Mouse (Mus musculus) testis, adult 2 months (tissue): Measurements from ENCODE around the gene Usp26. TPM values are rescaled to one million over a fixed set of nuclear protein-coding genes. Genes with fewer than 3 reads are reported as not detected.

Source experiments
- H3K27ac ChIP-seq: fragments of 200-500 bp; 2 replicates; pipeline ENCODE4 v1.5.1; 2012; ENCODE audit warnings: low read depth, low read length; ENCODE audit not compliant: control insufficient read depth, insufficient read depth
- H3K27me3 ChIP-seq: fragments of 200-500 bp; 2 replicates; pipeline ENCODE4 v1.6.1; 2012; ENCODE audit warnings: mild to moderate bottlenecking, low read length, moderate library complexity; ENCODE audit not compliant: control insufficient read depth, insufficient read depth
- H3K36me3 ChIP-seq: fragments of 200-500 bp; 2 replicates; pipeline ENCODE4 v1.6.1; 2012; ENCODE audit warnings: mild to moderate bottlenecking, low read length; ENCODE audit not compliant: control insufficient read depth, insufficient read depth
- H3K4me1 ChIP-seq: fragments of 200-500 bp; 2 replicates; pipeline ENCODE4 v1.6.1; 2012; ENCODE audit warnings: low read length; ENCODE audit not compliant: control insufficient read depth, insufficient read depth
- H3K4me3 ChIP-seq: fragments of 200-500 bp; 2 replicates; pipeline ENCODE4 v1.5.1; 2012; ENCODE audit warnings: low read depth, mild to moderate bottlenecking, low read length, moderate library complexity, mixed read lengths; ENCODE audit not compliant: control insufficient read depth
- CTCF ChIP-seq: fragments of 200-500 bp; IDR thresholded peaks from 2 replicates; pipeline ENCODE4 v1.5.1; 2012; ENCODE audit warnings: low read depth, mild to moderate bottlenecking, inconsistent platforms, low read length, moderate library complexity; ENCODE audit not compliant: control insufficient read depth, insufficient read depth, insufficient replicate concordance
- POLR2A ChIP-seq: fragments of 200-500 bp; IDR thresholded peaks from 2 replicates; pipeline ENCODE4 v1.6.1; 2012; ENCODE audit warnings: low read depth, mild to moderate bottlenecking, inconsistent platforms, low read length, moderate library complexity; ENCODE audit not compliant: control insufficient read depth
- polyA plus RNA-seq: library from polyadenylated mRNA; depleted of rRNA; stranded (reverse); fragments of >200 nt; gene quantifications from 2 replicates; pipeline ENCODE4 v1.2.3, GENCODE M21; 2012; rRNA removed

Gene Usp26
- polyA plus RNA-seq, result 1.2 and 1.5 TPM in 2 replicates

GRCm38 (mm10) chrX:51801133-51801532 lies at the start of gene Usp26:
Gene Usp26, minus strand, starts transcription at chrX:51801233.
- peak within 1 kb of the TSS; percentile 79 for H3K4me3 ChIP-seq
- peak within 1 kb of the TSS; percentile 87 for H3K27ac ChIP-seq
- TF ChIP-seq POLR2A, result no peak
- no peaks in the 10 kb centered on the region for H3K36me3 ChIP-seq
- no peaks in the 10 kb centered on the region for H3K4me1 ChIP-seq
- H3K27me3 ChIP-seq, result no peaks in the 10 kb centered on the region

DNA sequence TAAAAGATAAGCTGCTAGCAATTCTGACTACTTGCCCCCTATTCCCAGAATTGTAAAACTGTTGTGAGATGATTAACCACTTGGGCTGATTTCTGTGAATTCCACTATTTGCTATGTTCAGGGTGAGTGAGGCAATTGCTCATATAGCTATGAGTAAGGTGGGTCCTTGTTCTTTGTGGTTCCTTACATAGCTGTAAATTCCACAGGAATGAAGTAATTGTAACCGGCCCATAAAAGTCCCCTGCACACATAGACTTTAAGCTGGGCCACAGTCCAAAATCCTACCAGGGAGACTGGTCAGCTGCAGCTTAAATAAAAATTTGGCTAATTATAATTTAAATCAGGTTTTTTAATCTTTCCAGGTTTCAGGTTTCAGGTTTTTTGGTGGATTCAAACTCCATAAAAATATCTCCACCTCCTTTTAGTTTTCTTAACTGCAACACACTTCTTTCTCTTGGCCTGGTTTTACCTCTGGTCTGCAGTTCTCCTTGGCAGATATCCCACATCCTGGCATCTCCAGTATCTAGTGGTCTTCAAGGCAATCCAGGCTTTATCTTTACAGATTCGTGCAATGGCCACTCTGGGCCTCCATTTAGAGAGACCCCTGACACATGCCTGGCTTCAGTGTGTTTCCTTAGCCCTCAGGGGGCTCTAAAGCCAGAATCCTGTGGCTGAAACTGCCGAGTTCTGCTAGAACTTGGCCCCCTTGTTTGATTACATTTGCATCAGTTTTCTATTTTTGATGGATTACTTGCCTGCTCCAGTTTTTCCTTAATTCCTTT lies 13.6 kb upstream of the Usp26 start:
- Histone ChIP-seq H3K4me3 (no peak overlapping the region), H3K4me1 (no peaks in the 10 kb centered on the region), H3K36me3 (no peaks in the 10 kb centered on the region), H3K27me3 (no peaks in the 10 kb centered on the region), H3K27ac (no peak overlapping the region)
- TF ChIP-seq CTCF, result no peak
- no peak for TF ChIP-seq POLR2A

DNA sequence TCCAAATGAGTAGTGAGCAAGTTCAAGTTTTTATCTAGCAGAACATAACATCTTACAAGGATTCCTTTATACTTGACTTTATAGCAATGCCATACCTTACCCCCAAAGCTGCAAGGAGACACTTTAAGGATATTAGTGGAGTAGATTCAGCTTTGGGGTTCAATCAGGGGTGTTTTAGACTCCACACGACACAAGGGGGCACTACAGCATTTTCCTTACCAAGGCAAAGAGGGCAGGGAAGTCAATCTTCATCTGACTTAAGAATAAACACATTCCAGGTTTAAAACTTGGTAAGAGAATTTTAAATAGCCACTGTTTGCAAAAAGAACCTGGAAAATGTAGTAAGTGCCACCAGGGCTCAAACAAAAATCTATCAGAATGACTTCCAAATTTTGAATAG lies 33.6 kb downstream of the Usp26 start:
- H3K27ac ChIP-seq, result no peak overlapping the region
- H3K27me3 ChIP-seq, result no peaks in the 10 kb centered on the region
- H3K36me3 ChIP-seq, result no peaks in the 10 kb centered on the region
- H3K4me1 ChIP-seq, result no peaks in the 10 kb centered on the region
- no peak overlapping the region for H3K4me3 ChIP-seq
- TF ChIP-seq POLR2A, result no peak
- TF ChIP-seq CTCF, result no peak

- H3K27ac ChIP-seq, result no peak overlapping the region
- H3K27me3 ChIP-seq, result no peaks in the 10 kb centered on the region
- H3K4me3 ChIP-seq, result no peak overlapping the region
- H3K36me3 ChIP-seq, result no peaks in the 10 kb centered on the region
- TF ChIP-seq CTCF (no peak; the same call in 1 of the 2 replicates), POLR2A (no peak)
- H3K4me1 ChIP-seq, result no peaks in the 10 kb centered on the region
Measured at GRCm38 (mm10) chrX:51736450-51736849, 64.6 kb downstream of the Usp26 start.

GRCm38 (mm10) chrX:51714086-51714745 lies 86.8 kb downstream of the Usp26 start:
- Histone ChIP-seq H3K36me3 (no peaks in the 10 kb centered on the region), H3K4me3 (no peak overlapping the region), H3K27me3 (no peaks in the 10 kb centered on the region), H3K27ac (no peak overlapping the region), H3K4me1 (no peaks in the 10 kb centered on the region)
- TF ChIP-seq POLR2A (no peak), CTCF (no peak)

GRCm38 (mm10) chrX:51712996-51713395 lies 88.0 kb downstream of the Usp26 start:
- TF ChIP-seq CTCF, result no peak
- TF ChIP-seq POLR2A, result no peak
- no peak overlapping the region for H3K27ac ChIP-seq
- H3K27me3 ChIP-seq, result no peaks in the 10 kb centered on the region
- no peak overlapping the region for H3K4me3 ChIP-seq
- H3K4me1 ChIP-seq, result no peaks in the 10 kb centered on the region
- H3K36me3 ChIP-seq, result no peaks in the 10 kb centered on the region

Other genes starting within 250 kb of the Usp26 start
- gene Hs6st2, start 119.4 kb downstream of the Usp26 start, polyA plus RNA-seq, result 0.96 and 1.2 TPM in 2 replicates
- gene 1700080O16Rik, start 171.5 kb upstream of the Usp26 start, polyA plus RNA-seq, result 32.0 and 35.8 TPM in 2 replicates